Mouse (Mus musculus): Measurements from ENCODE around the gene Gm21800. TPM values are rescaled to one million over a fixed set of nuclear protein-coding genes. Genes with fewer than 3 reads are reported as not detected.
"Not testable (repeated sequence)": the region's sequence is repeated elsewhere in the genome, so short reads cannot be mapped to it uniquely, and the experiment has no call there.

Gene Gm21800
- total RNA-seq (2012; rRNA removed) (not detected in 2 replicates), polyA plus RNA-seq (2012; ENCODE audit: insufficient read depth in 1 of 2, insufficient read length in 2 of 2, low read depth in 1 of 2, low replicate concordance in 2 of 2, missing spikeins in 1 of 2) (not detected)

DNA sequence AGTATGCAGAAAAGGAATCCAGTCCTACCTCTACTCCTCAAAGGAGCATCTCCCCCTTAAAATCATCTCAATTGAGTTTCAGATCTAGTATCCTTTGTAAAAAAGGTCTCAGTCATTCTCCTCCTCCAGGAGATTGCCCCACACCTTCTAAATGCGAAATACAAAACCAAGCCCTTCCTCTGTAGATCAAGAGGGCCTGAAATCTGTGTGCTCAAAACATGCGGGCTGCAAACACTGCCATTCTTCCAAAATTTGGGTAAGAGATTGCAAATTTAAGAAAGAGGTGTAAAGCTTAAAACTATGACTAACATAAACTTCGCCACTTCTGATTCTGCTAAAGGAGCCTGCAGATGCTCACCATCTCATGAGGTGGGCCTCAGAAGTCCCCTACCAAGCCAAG lies at the start of gene Gm21800:
Gene Gm21800, plus strand, starts transcription at position 301 of the 400 bp plus-strand sequence.
- not testable (repeated sequence) for H3K9ac ChIP-seq (ENCODE audit: control insufficient read depth, low read depth, low read length, poor library complexity, severe bottlenecking); H3K27me3 ChIP-seq (ENCODE audit: control insufficient read depth in 1 of 2, insufficient read depth in 2 of 2, low read length in 2 of 2); H3K36me3 ChIP-seq (ENCODE audit: control insufficient read depth in 1 of 2, insufficient read depth in 2 of 2, low read length in 2 of 2); DNase-seq (ENCODE audit: low read depth, low spot score); H3K79me2 ChIP-seq (ENCODE audit: control insufficient read depth, insufficient read depth, low read length, poor library complexity); H3K4me1 ChIP-seq (ENCODE audit: control insufficient read depth in 1 of 2, insufficient read depth in 2 of 2, low read length in 2 of 2); H3K9me3 ChIP-seq (replicated peaks; ENCODE audit: insufficient read depth, low read length); H3K27ac ChIP-seq (ENCODE audit: control insufficient read depth, low read depth, low read length); H3K4me3 ChIP-seq (ENCODE audit: control insufficient read depth in 1 of 2, insufficient read depth in 1 of 2, low read depth in 2 of 2, low read length in 2 of 2)

Data from MEL (cell line).